Mouse (Mus musculus) layer of hippocampus, adult 9-11 months (tissue): ENCODE results near the gene Kdelr1.

Experiments used
- DNase-seq: peaks from one replicate; pipeline ENCODE4 v3.0.0; 2022

The Kdelr1 gene

GRCm38 (mm10) chr7:45917004-45917704 is 44.6 kb downstream of the Kdelr1 start:
- no peak for DNase-seq

DNA sequence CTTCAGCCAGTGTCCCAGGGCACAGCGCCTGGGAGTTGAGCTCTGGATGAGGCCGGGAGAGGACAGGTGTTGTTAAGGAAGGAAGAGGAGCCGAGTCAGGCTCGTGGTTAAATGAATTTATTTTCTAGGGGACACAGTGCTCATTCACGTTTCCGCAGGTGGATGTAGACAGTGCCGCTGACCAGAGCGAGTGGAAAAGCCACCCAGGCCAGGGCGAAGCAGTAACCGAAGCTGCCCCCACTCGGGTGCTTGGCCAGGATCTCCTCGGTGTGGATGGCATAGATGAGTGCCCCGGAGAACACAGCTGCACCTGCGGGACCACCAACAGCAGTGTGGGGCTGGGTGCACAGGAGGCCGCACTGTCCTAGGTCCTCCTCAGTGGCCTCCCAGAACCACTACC is 45.4 kb downstream of the Kdelr1 start:
- DNase-seq = no peak

GRCm38 (mm10) chr7:45919083-45919671 is 46.6 kb downstream of the Kdelr1 start:
- DNase-seq = no peak

- no peak for DNase-seq
Measured at GRCm38 (mm10) chr7:45919761-45920160, 47.2 kb downstream of the Kdelr1 start.

- DNase-seq = no peak
Measured at GRCm38 (mm10) chr7:45920583-45921241, 48.1 kb downstream of the Kdelr1 start.

DNA sequence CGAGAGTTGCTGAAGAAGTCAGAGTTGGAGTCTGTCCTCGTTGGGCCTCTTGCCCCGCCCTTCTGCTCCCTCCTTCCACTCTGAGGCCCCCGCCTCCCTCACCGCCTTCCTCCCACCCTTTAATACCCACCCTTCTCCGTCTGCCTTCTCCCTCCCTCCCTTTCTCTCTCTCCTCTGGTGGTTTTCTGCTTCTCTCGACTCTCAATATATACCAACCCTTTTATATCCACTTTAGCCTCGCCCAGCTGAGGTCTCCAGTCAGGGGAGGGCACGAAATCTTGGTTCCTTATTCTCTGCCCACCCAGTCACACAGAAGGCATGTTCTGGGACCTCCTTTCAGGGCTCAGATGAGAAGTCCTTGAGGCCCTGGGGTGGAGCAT is 48.7 kb downstream of the Kdelr1 start, which contains the start of gene Emp3:
Gene Emp3 (minus strand): TSS at position 163 of the 380 bp plus-strand sequence.
- DNase-seq = no peak

DNA sequence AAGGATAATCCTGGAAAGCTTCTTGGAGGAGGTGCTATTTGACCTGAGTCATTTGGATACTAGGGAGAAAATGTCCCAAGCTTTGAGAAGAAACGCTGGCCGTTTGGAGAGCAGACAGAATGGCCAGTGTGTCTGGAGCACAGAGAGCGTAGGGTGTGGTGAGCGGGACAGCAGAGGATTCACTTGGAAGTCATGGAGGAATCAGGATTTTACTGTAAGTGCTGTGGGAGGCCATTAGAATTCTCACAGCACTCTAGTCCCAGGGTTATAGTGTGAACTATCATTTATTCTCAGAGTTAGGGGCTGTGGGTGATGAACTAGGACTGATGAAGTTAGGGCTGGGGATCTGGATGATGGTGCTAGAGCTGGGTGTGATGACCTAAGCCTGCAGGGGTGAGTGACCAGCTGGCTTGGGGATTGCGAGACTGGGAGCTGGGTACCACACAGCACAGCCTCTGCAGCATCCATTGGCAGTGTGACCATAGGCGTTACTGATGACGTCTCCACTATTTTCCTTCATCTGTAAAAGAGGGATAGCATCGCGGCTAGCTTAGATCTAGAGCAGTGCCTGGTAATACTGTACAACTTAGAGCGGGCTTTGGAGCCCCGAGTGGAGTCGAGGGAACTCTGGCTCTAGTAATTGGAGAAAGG is 49.5 kb downstream of the Kdelr1 start:
- DNase-seq = no peak

DNA sequence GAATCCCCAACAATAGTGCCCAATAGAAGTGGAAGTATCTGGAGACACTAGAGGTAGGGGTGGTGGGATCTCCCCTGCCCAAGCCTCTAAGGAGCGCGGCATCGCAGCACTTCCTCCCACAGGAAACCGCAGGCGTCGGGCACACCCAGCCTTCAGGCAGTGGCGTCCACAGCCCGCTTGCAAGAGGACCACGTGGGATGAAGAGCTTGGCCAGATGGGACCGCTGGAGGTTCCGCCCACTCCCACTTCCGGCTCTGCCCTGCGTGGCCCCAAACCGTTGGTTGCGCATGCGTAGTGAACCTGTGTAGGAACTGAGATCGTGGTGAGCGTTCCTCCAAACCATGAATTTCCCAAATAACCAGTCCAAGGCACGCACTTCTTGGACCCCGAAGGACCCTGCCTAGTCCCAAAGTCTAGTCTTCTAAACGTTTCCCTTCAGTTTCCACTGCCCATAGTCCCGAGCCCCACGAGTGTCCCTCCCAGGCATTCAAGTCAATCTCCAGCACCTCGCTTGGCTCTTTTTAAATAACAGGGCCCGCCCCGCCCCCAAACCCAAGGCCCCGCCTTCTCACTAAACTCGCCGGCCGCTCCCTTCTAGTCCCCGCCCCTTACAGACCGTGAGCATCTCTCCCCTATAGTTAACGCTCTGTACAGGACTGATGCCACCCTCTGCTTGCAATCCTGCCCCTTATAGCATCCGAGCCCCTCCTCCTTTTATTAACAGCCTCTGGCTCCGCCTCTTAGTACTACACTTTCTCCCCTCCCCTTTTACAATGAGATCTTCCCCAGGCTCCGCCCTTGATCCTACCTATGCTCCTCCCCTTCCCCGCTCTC is 50.6 kb downstream of the Kdelr1 start:
- DNase-seq = peak; percentile 97

DNA sequence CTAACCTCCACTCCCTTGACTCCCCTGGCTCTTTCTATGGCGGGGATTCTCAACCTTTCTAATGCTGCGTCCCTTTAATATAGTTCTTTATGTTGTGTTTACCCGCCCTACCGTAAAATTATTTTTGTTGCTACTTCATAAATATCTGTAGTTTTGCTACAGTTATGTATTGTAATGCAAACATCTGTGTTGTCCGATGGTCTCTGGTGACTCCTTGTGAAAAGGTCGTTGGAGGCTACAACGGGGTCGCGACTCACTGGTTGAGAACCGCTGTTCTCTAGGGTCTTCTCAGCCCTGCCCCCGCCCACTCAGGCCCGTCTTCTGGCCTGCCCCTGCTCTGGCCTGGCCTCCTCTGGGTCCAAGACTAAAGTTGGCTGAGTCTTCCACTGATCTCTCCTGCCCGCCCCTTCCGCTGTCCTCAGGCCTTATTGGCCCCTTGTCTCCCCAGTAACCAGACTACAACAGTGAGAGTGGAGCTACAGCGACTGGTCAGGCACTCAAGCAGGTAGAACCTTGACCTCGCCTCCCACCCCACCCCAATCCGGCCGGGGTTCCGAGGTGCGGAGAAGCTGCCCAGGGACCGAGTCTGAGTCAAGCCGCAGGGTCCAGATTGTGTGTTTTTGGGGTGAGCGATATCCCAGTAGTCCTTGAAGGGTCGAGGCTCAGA is 51.3 kb downstream of the Kdelr1 start, which contains the start of gene Ccdc114:
Gene Ccdc114 (plus strand): TSS at position 311 of the 667 bp plus-strand sequence.
- peak; percentile 59 for DNase-seq

GRCm38 (mm10) chr7:45924429-45924816 is 51.9 kb downstream of the Kdelr1 start:
- no peak for DNase-seq

GRCm38 (mm10) chr7:45928626-45929295 is 56.2 kb downstream of the Kdelr1 start:
- no peak for DNase-seq

GRCm38 (mm10) chr7:45929688-45930087 is 57.1 kb downstream of the Kdelr1 start:
- no peak for DNase-seq
